Mouse (Mus musculus): ENCODE data around the gene Zfr2. TPM values are rescaled to one million over a fixed set of nuclear protein-coding genes. Genes with fewer than 3 reads are reported as not detected.

Gene Zfr2
- polyA plus RNA-seq, 1 experiment from 2014 or later = 3.2 TPM

- no peak overlapping the region for H3K27ac ChIP-seq (ENCODE audit: low read depth, low read length)
- no peak for TF ChIP-seq CTCF (IDR thresholded peaks at IDR 0.05; ENCODE audit: low read depth)
- no peaks in the 10 kb centered on the region for H3K36me3 ChIP-seq (ENCODE audit: control insufficient read depth, insufficient read depth)
- H3K27me3 ChIP-seq (replicated peaks; ENCODE audit: control insufficient read depth, insufficient read depth, low read length) = 0 out of 2 replicates have a peak, but pooled peaks cover 6% of the 10 kb centered on the region
- H3K4me1 ChIP-seq (replicated peaks; ENCODE audit: control insufficient read depth, insufficient read depth, low read length) = peaks cover 5% of the 10 kb centered on the region
- no peak overlapping the region for H3K9ac ChIP-seq (ENCODE audit: low read depth, low read length)
- no peak for ATAC-seq
- H3K4me3 ChIP-seq (ENCODE audit: low read depth, low read length) = no peak overlapping the region
- no peaks in the 10 kb centered on the region for H3K9me3 ChIP-seq (ENCODE audit: control insufficient read depth)
- H3K4me2 ChIP-seq (replicated peaks; ENCODE audit: low read depth) = no peak overlapping the region
- 90% methylated on average over 6 of the region's 6 CpGs for WGBS
Measured at GRCm38 (mm10) chr10:81245166-81245565, 12.2 kb downstream of the Zfr2 start.

- peak; percentile 72 for ATAC-seq
- 47% methylated on average over 2 of the region's 2 CpGs for WGBS
- no peaks in the 10 kb centered on the region for H3K36me3 ChIP-seq (ENCODE audit: control insufficient read depth, insufficient read depth)
- H3K4me2 ChIP-seq (replicated peaks; ENCODE audit: low read depth) = no peak overlapping the region
- H3K9ac ChIP-seq (ENCODE audit: low read depth, low read length) = no peak overlapping the region
- H3K4me1 ChIP-seq (replicated peaks; ENCODE audit: control insufficient read depth, insufficient read depth, low read length) = peaks cover 5% of the 10 kb centered on the region
- H3K27me3 ChIP-seq (replicated peaks; ENCODE audit: control insufficient read depth, insufficient read depth, low read length) = peaks cover 13% of the 10 kb centered on the region
- peak overlapping the region; percentile 76 for H3K27ac ChIP-seq (ENCODE audit: low read depth, low read length)
- no peak for TF ChIP-seq CTCF (IDR thresholded peaks at IDR 0.05; ENCODE audit: low read depth)
- no peaks in the 10 kb centered on the region for H3K9me3 ChIP-seq (ENCODE audit: control insufficient read depth)
- no peak overlapping the region for H3K4me3 ChIP-seq (ENCODE audit: low read depth, low read length)
Measured at GRCm38 (mm10) chr10:81247804-81248203, 14.8 kb downstream of the Zfr2 start.

- TF ChIP-seq CTCF (IDR thresholded peaks at IDR 0.05; ENCODE audit: low read depth) = no peak
- H3K4me1 ChIP-seq (replicated peaks; ENCODE audit: control insufficient read depth, insufficient read depth, low read length) = peaks cover 5% of the 10 kb centered on the region
- peaks cover 29% of the 10 kb centered on the region for H3K27me3 ChIP-seq (replicated peaks; ENCODE audit: control insufficient read depth, insufficient read depth, low read length)
- no peak overlapping the region for H3K4me2 ChIP-seq (replicated peaks; ENCODE audit: low read depth)
- ATAC-seq = no peak
- H3K36me3 ChIP-seq (ENCODE audit: control insufficient read depth, insufficient read depth) = no peaks in the 10 kb centered on the region
- H3K9ac ChIP-seq (ENCODE audit: low read depth, low read length) = no peak overlapping the region
- H3K4me3 ChIP-seq (ENCODE audit: low read depth, low read length) = no peak overlapping the region
- WGBS = 79% methylated on average over 8 of the region's 8 CpGs
- H3K9me3 ChIP-seq (ENCODE audit: control insufficient read depth) = no peaks in the 10 kb centered on the region
- no peak overlapping the region; the same call in 1 of the 2 replicates for H3K27ac ChIP-seq (ENCODE audit: low read depth, low read length)
Measured at GRCm38 (mm10) chr10:81249442-81249841, 16.5 kb downstream of the Zfr2 start.

GRCm38 (mm10) chr10:81252424-81253419 lies 19.8 kb downstream of the Zfr2 start, which contains the start of gene Matk:
Matk (plus strand) TSS chr10:81252935.
- ATAC-seq = no peak
- Histone ChIP-seq H3K4me1 (replicated peaks; ENCODE audit: control insufficient read depth, insufficient read depth, low read length) (peaks cover 5% of the 10 kb centered on the region; the same call in 1 of the 2 replicates), H3K27ac (ENCODE audit: low read depth, low read length) (no peak within 1 kb of the TSS), H3K9me3 (ENCODE audit: control insufficient read depth) (no peaks in the 10 kb centered on the region), H3K4me3 (ENCODE audit: low read depth, low read length) (peak within 1 kb of the TSS; percentile 5; the same call in 1 of the 2 replicates), H3K27me3 (replicated peaks; ENCODE audit: control insufficient read depth, insufficient read depth, low read length) (peaks cover 47% of the 10 kb centered on the region), H3K4me2 (replicated peaks; ENCODE audit: low read depth) (no peak within 1 kb of the TSS), H3K9ac (ENCODE audit: low read depth, low read length) (no peak within 1 kb of the TSS), H3K36me3 (ENCODE audit: control insufficient read depth, insufficient read depth) (no peaks in the 10 kb centered on the region)
- WGBS = 11% methylated on average over 44 of the region's 44 CpGs
- peak; percentile 23; the same call in 1 of the 2 replicates for TF ChIP-seq CTCF (IDR thresholded peaks at IDR 0.05; ENCODE audit: low read depth)

- Histone ChIP-seq H3K4me3 (ENCODE audit: low read depth, low read length) (no peak overlapping the region), H3K27me3 (replicated peaks; ENCODE audit: control insufficient read depth, insufficient read depth, low read length) (peaks cover 55% of the 10 kb centered on the region), H3K4me2 (replicated peaks; ENCODE audit: low read depth) (no peak overlapping the region), H3K36me3 (ENCODE audit: control insufficient read depth, insufficient read depth) (no peaks in the 10 kb centered on the region), H3K9me3 (ENCODE audit: control insufficient read depth) (no peaks in the 10 kb centered on the region), H3K9ac (ENCODE audit: low read depth, low read length) (no peak overlapping the region), H3K27ac (ENCODE audit: low read depth, low read length) (no peak overlapping the region), H3K4me1 (replicated peaks; ENCODE audit: control insufficient read depth, insufficient read depth, low read length) (no peaks in the 10 kb centered on the region)
- 63% methylated on average over 1 of the region's 1 CpGs for WGBS
- TF ChIP-seq CTCF (IDR thresholded peaks at IDR 0.05; ENCODE audit: low read depth) = no peak
- ATAC-seq = no peak
Measured at GRCm38 (mm10) chr10:81254886-81255285, 21.9 kb downstream of the Zfr2 start.
